Comparison of ENCODE assay signal across 17 mouse cellular contexts in the genomic region with DNA sequence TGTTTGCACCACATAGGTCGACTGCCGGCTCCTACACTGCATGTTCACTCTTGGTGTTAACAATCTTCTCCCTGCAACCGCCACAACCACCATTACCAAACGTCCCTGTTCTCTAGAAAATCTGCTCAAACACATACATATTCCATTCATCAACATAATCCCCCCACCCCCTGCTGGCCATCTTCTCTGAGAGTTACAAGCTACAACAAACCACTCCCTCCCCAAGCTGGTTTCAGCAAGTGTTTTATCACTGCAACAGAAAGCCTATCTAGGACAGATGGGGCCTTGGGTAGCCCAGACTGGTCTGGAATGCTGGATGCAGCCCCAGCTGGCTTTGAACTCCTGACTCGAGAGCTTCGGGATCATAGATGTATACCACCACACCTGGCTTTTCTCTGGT. TPM values are rescaled to one million over a fixed set of nuclear protein-coding genes. Genes with fewer than 3 reads are reported as not detected.
DNase-seq lines count a peak whose midpoint lies in the region; ATAC-seq and TF ChIP-seq lines count a peak whose summit lies in the region.
"Had no signal": no experiment of that assay in that cellular context is flagged by ENCODE, and none has a peak within 500 bp of the region (broad histone marks: within the 10 kb centered on the region; RNA-seq: fewer than 3 reads in every experiment).

No protein-coding gene starts in this region.

- 83% methylated on average over 6 of the region's 6 CpGs for WGBS in liver, embryonic 11.5 days
- WGBS in liver, embryonic 16.5 days (ENCODE audit: insufficient replicate concordance): 69% methylated on average over 6 of the region's 6 CpGs
- WGBS in hindbrain, postnatal 0 days: 88% methylated on average over 6 of the region's 6 CpGs

- TF ChIP-seq CTCF in CH12.LX (conservative IDR thresholded peaks at IDR 0.05 in 1 of 2, IDR thresholded peaks at IDR 0.05 in 1 of 2; ENCODE audit: low read depth in 2 of 2, low read length in 2 of 2): no peak
- TF ChIP-seq CTCF in hindbrain, postnatal 0 days (IDR thresholded peaks at IDR 0.05; ENCODE audit: low read depth): no peak

- in situ Hi-C loops in CH12.LX (cut with MboI; ENCODE audit: low pct_ligation_motif_present, low pct_unique_long_range_greater_than_20kb, low sequenced_read_pairs): no loop called here

- TF ChIP-seq POLR2A in CH12.LX (IDR thresholded peaks at IDR 0.05; ENCODE audit: low read depth, low read length): no peak

- ATAC-seq in liver, embryonic 11.5 days (replicated peaks; ENCODE audit: low FRiP score): no peak
- ATAC-seq in liver, embryonic 16.5 days (ENCODE audit: low read depth): no peak
- no peak for ATAC-seq in hindbrain, postnatal 0 days
- ATAC-seq: forebrain, embryonic 15.5 days; inflammation-experienced regulatory T-cells, adult 6 months had no signal

- no peak for TF ChIP-seq EP300 in CH12.LX (IDR thresholded peaks at IDR 0.05; ENCODE audit: low read length)

- no peak overlapping the region for H3K9ac ChIP-seq in liver, embryonic 11.5 days (ENCODE audit: low read depth, low read length)
- H3K9ac ChIP-seq in CH12.LX (ENCODE audit: insufficient read depth, low read depth): no peak overlapping the region
- H3K9ac ChIP-seq in liver, embryonic 16.5 days (ENCODE audit: low read depth, low read length): no peak overlapping the region
- no peak overlapping the region for H3K9ac ChIP-seq in hindbrain, postnatal 0 days (replicated peaks; ENCODE audit: low read length)
- H3K9ac ChIP-seq: forebrain, embryonic 15.5 days had no signal

- dilution Hi-C loops in CH12.LX (cut with MboI; ENCODE audit: extremely low pct_ligation_motif_present, extremely low pct_unique_long_range_greater_than_20kb, low sequenced_read_pairs): no loop called here

- peaks cover 33% of the 10 kb centered on the region for H3K4me1 ChIP-seq in liver, embryonic 11.5 days (replicated peaks; ENCODE audit: control insufficient read depth, insufficient read depth, low read length)
- H3K4me1 ChIP-seq in CH12.LX (ENCODE audit: control insufficient read depth in 1 of 2, insufficient read depth in 2 of 2): peaks cover 11 to 32% of the 10 kb centered on the region in 2 experiments
- peaks cover 48% of the 10 kb centered on the region for H3K4me1 ChIP-seq in liver, embryonic 16.5 days (ENCODE audit: control insufficient read depth, low read depth, low read length)
- 0 out of 2 replicates have a peak, but pooled peaks cover 4% of the 10 kb centered on the region for H3K4me1 ChIP-seq in hindbrain, postnatal 0 days (ENCODE audit: insufficient read depth, low read length)

- TF ChIP-seq RAD21 in CH12.LX (IDR thresholded peaks at IDR 0.05; ENCODE audit: low read depth, low read length): no peak

- H3K27me3 ChIP-seq in liver, embryonic 11.5 days (replicated peaks; ENCODE audit: control insufficient read depth, insufficient read depth, low read length): no peaks in the 10 kb centered on the region
- H3K27me3 ChIP-seq in CH12.LX (replicated peaks): no peaks in the 10 kb centered on the region
- H3K27me3 ChIP-seq in liver, embryonic 16.5 days (ENCODE audit: control insufficient read depth, insufficient read depth, low read depth, low read length): no peaks in the 10 kb centered on the region
- no peaks in the 10 kb centered on the region for H3K27me3 ChIP-seq in hindbrain, postnatal 0 days (ENCODE audit: insufficient read depth, low read length)
- H3K27me3 ChIP-seq: forebrain, embryonic 15.5 days had no signal

- no peak overlapping the region for H3K27ac ChIP-seq in liver, embryonic 11.5 days (ENCODE audit: low read depth, low read length)
- H3K27ac ChIP-seq in CH12.LX (ENCODE audit: insufficient read depth, low read depth): no peak overlapping the region
- H3K27ac ChIP-seq in liver, embryonic 16.5 days (ENCODE audit: low read length): no peak overlapping the region
- H3K27ac ChIP-seq in hindbrain, postnatal 0 days: no peak overlapping the region
- H3K27ac ChIP-seq: forebrain, embryonic 15.5 days had no signal

- H3K36me3 ChIP-seq in liver, embryonic 11.5 days (ENCODE audit: control insufficient read depth, insufficient read depth, low read length): peaks cover 3% of the 10 kb centered on the region; the same call in 1 of the 2 replicates
- H3K36me3 ChIP-seq in CH12.LX (replicated peaks in 1 of 2; ENCODE audit: control insufficient read depth in 1 of 2, insufficient read depth in 1 of 2, low read length in 1 of 2): peaks cover 5 to 36% of the 10 kb centered on the region in 2 experiments
- no peaks in the 10 kb centered on the region for H3K36me3 ChIP-seq in liver, embryonic 16.5 days (ENCODE audit: control insufficient read depth, insufficient read depth)
- H3K36me3 ChIP-seq in hindbrain, postnatal 0 days (ENCODE audit: insufficient read depth, low read length): no peaks in the 10 kb centered on the region
- H3K36me3 ChIP-seq: forebrain, embryonic 15.5 days had no signal

- no peak overlapping the region for H3K4me3 ChIP-seq in liver, embryonic 11.5 days (ENCODE audit: low read depth, low read length)
- peak overlapping the region in 1 of 3 experiments; percentile 59 for H3K4me3 ChIP-seq in CH12.LX (replicated peaks in 1 of 3; ENCODE audit: low read depth in 2 of 3, low read length in 2 of 3, poor library complexity in 1 of 3)
- no peak overlapping the region for H3K4me3 ChIP-seq in liver, embryonic 16.5 days (ENCODE audit: low read depth, low read length)
- H3K4me3 ChIP-seq in hindbrain, postnatal 0 days (ENCODE audit: low read length): no peak overlapping the region
- H3K4me3 ChIP-seq: forebrain, embryonic 15.5 days had no signal

- peaks cover 35% of the 10 kb centered on the region for H3K79me2 ChIP-seq in CH12.LX (replicated peaks; ENCODE audit: control insufficient read depth, extremely low read depth, insufficient read depth, poor library complexity, severe bottlenecking)

- H3K4me2 ChIP-seq in liver, embryonic 11.5 days: no peak overlapping the region
- peak overlapping the region; percentile 74; the same call in 1 of the 2 replicates for H3K4me2 ChIP-seq in CH12.LX (ENCODE audit: insufficient read depth, low read depth, poor library complexity, severe bottlenecking)
- H3K4me2 ChIP-seq in liver, embryonic 16.5 days (ENCODE audit: low read depth, low read length): 0 out of 2 replicates have a peak overlapping the region, but pooled peaks have one; percentile 94
- H3K4me2 ChIP-seq in hindbrain, postnatal 0 days (ENCODE audit: low read depth, low read length): no peak overlapping the region
- H3K4me2 ChIP-seq: forebrain, embryonic 15.5 days had no signal

- H3K9me3 ChIP-seq in liver, embryonic 11.5 days (ENCODE audit: control insufficient read depth, low read length): no peaks in the 10 kb centered on the region
- no peaks in the 10 kb centered on the region for H3K9me3 ChIP-seq in CH12.LX (replicated peaks; ENCODE audit: low read length)
- H3K9me3 ChIP-seq in liver, embryonic 16.5 days (replicated peaks; ENCODE audit: control insufficient read depth, low read length): no peaks in the 10 kb centered on the region
- no peaks in the 10 kb centered on the region for H3K9me3 ChIP-seq in hindbrain, postnatal 0 days (ENCODE audit: low read length)
- H3K9me3 ChIP-seq: forebrain, embryonic 15.5 days; G1E had no signal

- DNase-seq in liver, embryonic 11.5 days (ENCODE audit: low spot score): peak; percentile 30
- DNase-seq in liver (no peak), CH12.LX (ENCODE audit: extremely low read depth) (no peak), ES-CJ7 (ENCODE audit: low read depth, low spot score) (peak; percentile 22)
- no peak for DNase-seq in hindbrain, postnatal 0 days (ENCODE audit: low spot score)
- no peak for DNase-seq in kidney, adult 8-10 months
- DNase-seq: adrenal gland, postnatal 14 days; cerebellum, postnatal 10 days; embryo, embryonic 11 days; heart, postnatal 4 days; lung, postnatal 10 days; midbrain, embryonic 14.5 days; right cerebral cortex, adult 18-20 months had no signal

TF ChIP-seq in CH12.LX, 34 proteins besides CTCF, POLR2A, EP300 and RAD21:
- TF ChIP-seq NRF1 (IDR thresholded peaks at IDR 0.05; ENCODE audit: low read depth, low read length): no peak
- TF ChIP-seq RCOR1 (conservative IDR thresholded peaks at IDR 0.05; ENCODE audit: low read depth, low read length): no peak
- no peak for TF ChIP-seq CHD1 (IDR thresholded peaks at IDR 0.05; ENCODE audit: low read depth, low read length)
- TF ChIP-seq ZC3H11A (IDR thresholded peaks at IDR 0.05; ENCODE audit: low read depth, low read length): no peak
- no peak for TF ChIP-seq TBP (conservative IDR thresholded peaks at IDR 0.05; ENCODE audit: low read depth, low read length)
- no peak for TF ChIP-seq TCF12 (IDR thresholded peaks at IDR 0.05; ENCODE audit: low read depth, low read length)
- no peak for TF ChIP-seq MYC (IDR thresholded peaks at IDR 0.05; ENCODE audit: low read depth, low read length)
- TF ChIP-seq SIN3A (IDR thresholded peaks at IDR 0.05; ENCODE audit: low read length): no peak
- TF ChIP-seq MXI1 (IDR thresholded peaks at IDR 0.05; ENCODE audit: low read depth, low read length): no peak
- TF ChIP-seq CHD2 (IDR thresholded peaks at IDR 0.05; ENCODE audit: low read length): no peak
- TF ChIP-seq BHLHE40 (IDR thresholded peaks at IDR 0.05; ENCODE audit: low read depth, low read length): no peak
- no peak for TF ChIP-seq USF2 (conservative IDR thresholded peaks at IDR 0.05; ENCODE audit: low read depth, low read length)
- TF ChIP-seq GABPA (IDR thresholded peaks at IDR 0.05; ENCODE audit: insufficient replicate concordance, low read depth, low read length): no peak
- TF ChIP-seq MAFK (IDR thresholded peaks at IDR 0.05; ENCODE audit: insufficient replicate concordance, low read length): no peak
- no peak for TF ChIP-seq E2F4 (IDR thresholded peaks at IDR 0.05; ENCODE audit: insufficient replicate concordance, low read depth, low read length)

RNA-seq across cellular contexts. Expression of a gene that starts 3.2 kb away (rescaled TPM):
- 11.9 and 12.6 TPM in 2 replicates for polyA plus RNA-seq in liver, embryonic 11.5 days (2014; fragmentation: Nextera tagmentation; extraction: Ambion mirVana)
- total RNA-seq in CH12.LX (2012; rRNA removed) (4.1 and 4.4 TPM in 2 replicates), CH12.LX (2014; rRNA removed) (4.8 and 4.9 TPM in 2 replicates)
- polyA plus RNA-seq in CH12.LX (2012; ENCODE audit: insufficient read length, low read depth): 6.5 and 7.7 TPM in 2 replicates
- polyA plus RNA-seq in liver, embryonic 16.5 days (2015; fragmentation: Nextera tagmentation; extraction: Ambion mirVana): 5.6 and 7.2 TPM in 2 replicates
- 18.2 and 19.7 TPM in 2 replicates for total RNA-seq in hindbrain, postnatal 0 days (2014; rRNA removed)
- polyA plus RNA-seq in hindbrain, postnatal 0 days (2015; fragmentation: Nextera tagmentation; extraction: Ambion mirVana): 10.9 and 11.2 TPM in 2 replicates

RNA-seq across cellular contexts. Expression of a gene that starts 42.5 kb away (rescaled TPM):
- polyA plus RNA-seq in liver, embryonic 11.5 days (2014; fragmentation: Nextera tagmentation; extraction: Ambion mirVana): 9.9 and 11.6 TPM in 2 replicates
- total RNA-seq in CH12.LX (2012; rRNA removed) (0.59 and 0.85 TPM in 2 replicates), CH12.LX (2014; rRNA removed) (1.2 and 2.0 TPM in 2 replicates)
- 2.0 and 2.4 TPM in 2 replicates for polyA plus RNA-seq in CH12.LX (2012; ENCODE audit: insufficient read length, low read depth)
- 9.0 and 12.4 TPM in 2 replicates for polyA plus RNA-seq in liver, embryonic 16.5 days (2015; fragmentation: Nextera tagmentation; extraction: Ambion mirVana)
- total RNA-seq in hindbrain, postnatal 0 days (2014; rRNA removed): 71.7 and 110 TPM in 2 replicates
- 43.0 and 44.7 TPM in 2 replicates for polyA plus RNA-seq in hindbrain, postnatal 0 days (2015; fragmentation: Nextera tagmentation; extraction: Ambion mirVana)

Comparison
In these comparisons a context has a peak if more than half of its experiments do, and no peak if none do; other contexts are left out.
1. DNase-seq: peak in liver, embryonic 11.5 days (single experiment) and ES-CJ7 (single experiment); none in liver (single experiment), CH12.LX (single experiment), hindbrain, postnatal 0 days (single experiment) and kidney, adult 8-10 months (0 of 2).
2. H3K4me2 ChIP-seq: peak in CH12.LX (single experiment) and liver, embryonic 16.5 days (single experiment); none in liver, embryonic 11.5 days (single experiment) and hindbrain, postnatal 0 days (single experiment).